Mouse (Mus musculus): ENCODE results near the gene Rfk.

The Rfk gene

GRCm38 (mm10) chr19:17393841-17394591, at the start of gene Rfk:
Rfk (plus strand) TSS chr19:17394043.
- peak; percentile 94 for DNase-seq (ENCODE audit: low spot score)

- DNase-seq (ENCODE audit: low spot score) = no peak
Observed at GRCm38 (mm10) chr19:17344881-17345280, 49.0 kb upstream of the Rfk start.

GRCm38 (mm10) chr19:17346716-17347474, 46.9 kb upstream of the Rfk start:
- DNase-seq (ENCODE audit: low spot score) = no peak

GRCm38 (mm10) chr19:17347852-17348251, 46.0 kb upstream of the Rfk start:
- DNase-seq (ENCODE audit: low spot score) = no peak

- DNase-seq (ENCODE audit: low spot score) = no peak
Observed at GRCm38 (mm10) chr19:17353727-17354126, 40.1 kb upstream of the Rfk start.

- no peak for DNase-seq (ENCODE audit: low spot score)
Observed at GRCm38 (mm10) chr19:17354362-17354761, 39.5 kb upstream of the Rfk start.

GRCm38 (mm10) chr19:17354797-17355196, 39.0 kb upstream of the Rfk start:
- no peak for DNase-seq (ENCODE audit: low spot score)

- no peak for DNase-seq (ENCODE audit: low spot score)
Observed at GRCm38 (mm10) chr19:17355361-17355760, 38.5 kb upstream of the Rfk start.

GRCm38 (mm10) chr19:17355950-17356867, 37.6 kb upstream of the Rfk start:
- peak; percentile 66 for DNase-seq (ENCODE audit: low spot score)

GRCm38 (mm10) chr19:17356932-17357331, 36.9 kb upstream of the Rfk start:
- DNase-seq (ENCODE audit: low spot score) = no peak

GRCm38 (mm10) chr19:17357391-17357790, 36.5 kb upstream of the Rfk start:
- no peak for DNase-seq (ENCODE audit: low spot score)

- no peak for DNase-seq (ENCODE audit: low spot score)
Observed at GRCm38 (mm10) chr19:17359315-17359890, 34.4 kb upstream of the Rfk start.

GRCm38 (mm10) chr19:17361181-17361580, 32.7 kb upstream of the Rfk start:
- no peak for DNase-seq (ENCODE audit: low spot score)

- DNase-seq (ENCODE audit: low spot score) = peak; percentile 29
Observed at GRCm38 (mm10) chr19:17364741-17365140, 29.1 kb upstream of the Rfk start.

- DNase-seq (ENCODE audit: low spot score) = no peak
Observed at GRCm38 (mm10) chr19:17366364-17367090, 27.3 kb upstream of the Rfk start.

- DNase-seq (ENCODE audit: low spot score) = no peak
Observed at GRCm38 (mm10) chr19:17368557-17368956, 25.3 kb upstream of the Rfk start.

- DNase-seq (ENCODE audit: low spot score) = no peak
Observed at GRCm38 (mm10) chr19:17369581-17369980, 24.3 kb upstream of the Rfk start.

GRCm38 (mm10) chr19:17372701-17373100, 21.1 kb upstream of the Rfk start, which contains the start of gene Gcnt1:
Gcnt1 (minus strand) TSS chr19:17372844.
- no peak for DNase-seq (ENCODE audit: low spot score)

GRCm38 (mm10) chr19:17378845-17379244, 15.0 kb upstream of the Rfk start:
- DNase-seq (ENCODE audit: low spot score) = no peak

- DNase-seq (ENCODE audit: low spot score) = no peak
Observed at GRCm38 (mm10) chr19:17380549-17380948, 13.3 kb upstream of the Rfk start.

GRCm38 (mm10) chr19:17382807-17383397, 10.9 kb upstream of the Rfk start:
- DNase-seq (ENCODE audit: low spot score) = no peak

All from spleen, adult 12 weeks (tissue).